Mouse (Mus musculus) thymus, adult 2 months (tissue): ENCODE results near the gene Hist1h2be. TPM values are rescaled to one million over a fixed set of nuclear protein-coding genes. Genes with fewer than 3 reads are reported as not detected.
"Not testable (repeated sequence)": the region's sequence is repeated elsewhere in the genome, so short reads cannot be mapped to it uniquely, and the experiment has no call there.

Source experiments
- DNase-seq: peaks from one replicate; pipeline ENCODE4 v3.0.0; 2021
- H3K27ac ChIP-seq: fragments of 200-500 bp; 2 replicates; pipeline ENCODE4 v1.5.1; 2012; ENCODE audit warnings: low read length, control low read depth; ENCODE audit not compliant: control insufficient read depth, insufficient read depth
- H3K27me3 ChIP-seq: fragments of 200-500 bp; 2 replicates; pipeline ENCODE4 v1.6.1; 2012; ENCODE audit warnings: mild to moderate bottlenecking, low read length, moderate library complexity, mixed read lengths; ENCODE audit not compliant: control insufficient read depth, insufficient read depth
- H3K36me3 ChIP-seq: fragments of 200-500 bp; 2 replicates; pipeline ENCODE4 v1.6.1; 2012; ENCODE audit warnings: mild to moderate bottlenecking, low read length, moderate library complexity; ENCODE audit not compliant: control insufficient read depth, insufficient read depth
- H3K4me1 ChIP-seq: fragments of 200-500 bp; replicated peaks from 2 replicates; pipeline ENCODE4 v1.6.1; 2012; ENCODE audit warnings: low read length; ENCODE audit not compliant: control insufficient read depth, insufficient read depth
- H3K4me3 ChIP-seq: fragments of 200-500 bp; 2 replicates; pipeline ENCODE4 v1.5.1; 2012; ENCODE audit warnings: mild to moderate bottlenecking, low read length, control low read depth, moderate library complexity; ENCODE audit not compliant: control insufficient read depth, insufficient read depth
- CTCF ChIP-seq: fragments of 200-500 bp; IDR thresholded peaks from 2 replicates; pipeline ENCODE4 v1.5.1; 2012; ENCODE audit warnings: mild to moderate bottlenecking, control low read depth, low read length, moderate library complexity, borderline replicate concordance; ENCODE audit not compliant: control insufficient read depth, poor library complexity, insufficient read depth; ENCODE audit errors: extremely low read depth
- POLR2A ChIP-seq: fragments of 200-500 bp; IDR thresholded peaks from 2 replicates; pipeline ENCODE4 v1.6.1; 2012; ENCODE audit warnings: mild to moderate bottlenecking, low read length, control low read depth, moderate library complexity; ENCODE audit not compliant: control insufficient read depth, poor library complexity, insufficient read depth; ENCODE audit errors: extremely low read depth
- WGBS: fragments of 180-500 bp; shearing (Covaris S2); methylation state at CpG from one replicate; pipeline ENCODE4 v1.1.7; 2018; 5-methylcytosine and 5-hydroxymethylcytosine counted together
- polyA plus RNA-seq: library from polyadenylated mRNA; depleted of rRNA; stranded (reverse); fragments of >200 nt; gene quantifications from 2 replicates; pipeline ENCODE4 v1.2.3, GENCODE M21; 2012

The Hist1h2be gene
- polyA plus RNA-seq, 1 experiment, result 14.4 TPM

DNA sequence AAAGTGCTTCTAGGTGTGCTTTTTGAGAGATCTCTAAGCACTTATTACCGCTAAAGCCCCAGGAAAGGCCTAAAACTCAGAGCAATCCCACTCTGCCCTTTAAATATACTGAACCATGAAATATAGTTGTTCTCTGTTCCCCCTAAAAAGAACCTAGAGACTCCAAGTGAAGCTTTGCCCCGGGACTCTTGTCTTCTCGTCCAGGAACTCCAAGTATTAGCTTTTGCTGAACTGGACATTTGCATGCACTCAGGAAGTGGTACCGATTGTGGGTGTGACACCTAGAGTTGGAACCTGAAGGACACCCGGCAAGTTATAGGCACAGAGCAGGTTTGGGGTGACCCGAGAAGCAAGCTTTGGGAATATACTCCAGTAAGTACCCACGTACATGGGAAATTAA is 29.7 kb downstream of the Hist1h2be start:
- Histone ChIP-seq H3K36me3 (no peaks in the 10 kb centered on the region), H3K27ac (no peak overlapping the region), H3K4me3 (no peak overlapping the region), H3K4me1 (peaks cover 5% of the 10 kb centered on the region), H3K27me3 (no peaks in the 10 kb centered on the region)
- no peak for TF ChIP-seq POLR2A
- TF ChIP-seq CTCF, result no peak
- 96% methylated on average over 7 of the region's 7 CpGs for WGBS
- no peak for DNase-seq

- H3K36me3 ChIP-seq, result no peaks in the 10 kb centered on the region
- H3K4me1 ChIP-seq, result peaks cover 8% of the 10 kb centered on the region
- no peak overlapping the region for H3K4me3 ChIP-seq
- peak overlapping the region; percentile 42; the same call in 1 of the 2 replicates for H3K27ac ChIP-seq
- DNase-seq, result no peak
- 4% methylated on average over 1 of the region's 1 CpGs for WGBS
- TF ChIP-seq POLR2A, result no peak
- TF ChIP-seq CTCF, result no peak
- no peaks in the 10 kb centered on the region for H3K27me3 ChIP-seq
Observed at GRCm38 (mm10) chr13:23586940-23587225, 34.0 kb downstream of the Hist1h2be start.

DNA sequence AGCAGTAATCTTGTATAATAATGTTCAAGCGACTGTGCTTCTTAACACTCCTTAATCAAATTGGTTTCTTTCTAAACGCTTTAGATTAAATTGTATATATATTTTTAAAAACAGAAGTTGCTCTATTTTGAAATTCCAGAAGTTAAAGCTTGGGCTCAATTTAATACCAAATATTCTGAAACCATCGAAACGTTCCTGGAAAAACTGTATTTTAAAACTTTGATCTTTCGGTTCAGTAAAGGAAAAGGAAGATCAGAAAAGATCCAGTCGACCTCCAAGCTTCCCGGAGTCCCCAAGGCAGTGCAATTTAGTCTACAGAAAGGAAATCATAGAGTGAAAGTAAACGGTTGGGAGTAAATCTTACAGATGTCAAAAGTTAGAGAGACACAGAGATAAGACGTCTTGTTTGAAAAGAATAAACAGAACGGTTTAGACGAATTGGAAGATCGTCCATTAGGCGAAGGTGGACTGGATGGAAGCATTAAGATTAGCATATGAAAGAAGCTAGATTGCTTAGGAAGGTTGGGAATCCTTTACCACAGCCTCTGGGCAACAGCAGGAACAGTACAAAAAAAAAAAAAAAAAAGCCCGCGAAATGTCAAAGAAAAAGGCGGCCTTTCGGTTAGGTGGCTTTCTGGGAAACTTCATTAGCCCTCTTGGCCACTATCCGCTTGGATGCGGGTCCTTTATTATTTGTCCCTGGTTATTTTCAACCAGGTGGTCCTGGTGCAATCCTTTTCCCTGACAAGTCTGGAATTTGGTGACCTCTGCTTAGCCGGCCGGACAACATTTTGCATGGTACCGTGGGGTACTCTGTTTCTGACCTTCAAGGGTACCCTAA is 34.6 kb downstream of the Hist1h2be start:
- H3K27ac ChIP-seq, result peak overlapping the region; percentile 42
- peaks cover 11% of the 10 kb centered on the region for H3K4me1 ChIP-seq
- no peak for TF ChIP-seq POLR2A
- TF ChIP-seq CTCF, result no peak
- no peak for DNase-seq
- H3K4me3 ChIP-seq, result 0 out of 2 replicates have a peak overlapping the region, but pooled peaks have one; percentile 5
- 4% methylated on average over 22 of the region's 22 CpGs for WGBS
- no peaks in the 10 kb centered on the region for H3K36me3 ChIP-seq
- H3K27me3 ChIP-seq, result no peaks in the 10 kb centered on the region

GRCm38 (mm10) chr13:23585442-23586098 is 35.4 kb downstream of the Hist1h2be start:
- H3K4me1 ChIP-seq, result peaks cover 11% of the 10 kb centered on the region
- H3K27ac ChIP-seq, result peak overlapping the region; percentile 99
- not testable (repeated sequence) for H3K27me3 ChIP-seq, H3K36me3 ChIP-seq
- TF ChIP-seq POLR2A, result peak; percentile 86
- DNase-seq, result peak; percentile 75
- WGBS, result under 1% methylated on average over 34 of the region's 36 CpGs
- peak overlapping the region; percentile 62 for H3K4me3 ChIP-seq

GRCm38 (mm10) chr13:23585029-23585441 is 35.9 kb downstream of the Hist1h2be start:
- WGBS, result 0% methylated on average over 21 of the region's 21 CpGs
- H3K27me3 ChIP-seq, result no peaks in the 10 kb centered on the region
- H3K36me3 ChIP-seq, result no peaks in the 10 kb centered on the region
- peak overlapping the region; percentile 62 for H3K4me3 ChIP-seq
- peaks cover 11% of the 10 kb centered on the region for H3K4me1 ChIP-seq
- peak; percentile 71 for DNase-seq
- peak overlapping the region; percentile 99 for H3K27ac ChIP-seq
- TF ChIP-seq CTCF (no peak), POLR2A (no peak)

GRCm38 (mm10) chr13:23584331-23584730 is 36.6 kb downstream of the Hist1h2be start:
- Histone ChIP-seq H3K27me3 (no peaks in the 10 kb centered on the region), H3K27ac (peak overlapping the region; percentile 99), H3K4me1 (peaks cover 11% of the 10 kb centered on the region), H3K36me3 (no peaks in the 10 kb centered on the region), H3K4me3 (no peak overlapping the region)
- TF ChIP-seq POLR2A (no peak), CTCF (no peak)
- no peak for DNase-seq

DNA sequence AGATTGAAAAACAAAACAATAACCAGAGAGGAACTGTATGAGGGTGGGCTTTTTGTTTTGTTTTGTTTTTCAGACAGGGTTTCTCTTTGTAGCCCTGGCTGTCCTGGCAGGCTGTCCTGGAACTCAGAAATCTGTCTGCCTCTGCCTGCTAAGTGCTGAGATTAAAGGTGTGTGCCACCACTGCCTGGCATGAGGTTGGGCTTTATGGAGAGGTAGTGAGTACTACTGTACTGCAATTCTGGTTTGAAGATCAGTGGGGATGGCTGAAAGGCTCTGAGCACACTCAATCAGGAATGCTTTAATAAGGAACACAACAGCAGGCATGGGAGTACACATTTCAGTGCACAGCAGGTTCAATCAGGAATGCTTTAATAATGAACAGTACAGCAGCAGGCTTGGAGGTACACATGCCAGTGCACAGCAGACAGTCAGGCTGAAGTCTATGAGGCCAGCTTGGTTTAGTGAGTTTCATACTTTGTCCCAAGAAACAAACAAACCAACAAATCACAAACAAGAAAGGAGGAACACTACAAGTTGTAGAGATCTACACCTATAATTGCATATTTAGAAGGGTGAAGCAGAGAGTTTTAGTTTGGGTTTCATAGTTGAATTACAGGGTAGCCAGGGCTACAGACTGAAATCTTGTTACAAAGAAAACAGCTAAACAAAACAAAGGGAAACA is 37.4 kb downstream of the Hist1h2be start:
- TF ChIP-seq CTCF (no peak), POLR2A (no peak)
- Histone ChIP-seq H3K27ac (peak overlapping the region; percentile 75), H3K36me3 (no peaks in the 10 kb centered on the region), H3K4me1 (peaks cover 11% of the 10 kb centered on the region), H3K4me3 (no peak overlapping the region), H3K27me3 (no peaks in the 10 kb centered on the region)
- DNase-seq, result no peak
